Mouse (Mus musculus) layer of hippocampus, adult 2 months (tissue): ENCODE measurements around the gene Nsun2. TPM values are rescaled to one million over a fixed set of nuclear protein-coding genes. Genes with fewer than 3 reads are reported as not detected.
"Not testable (repeated sequence)": the region's sequence is repeated elsewhere in the genome, so short reads cannot be mapped to it uniquely, and the experiment has no call there.

Experiments used
- DNase-seq, 2 experiments: peaks; one replicate each; pipeline ENCODE4 v3.0.0; 2022; ENCODE audit warnings: low spot score in 2 of 2
- H3K27ac ChIP-seq: fragments of 200-600 bp; 2 replicates; pipeline ENCODE4 v1.8.1; 2022
- H3K4me3 ChIP-seq: fragments of 200-600 bp; 2 replicates; pipeline ENCODE4 v1.8.1; 2022; ENCODE audit warnings: mild to moderate bottlenecking
- CTCF ChIP-seq: fragments of 200-600 bp; conservative IDR thresholded peaks from 2 replicates; pipeline ENCODE4 v1.8.1; 2022; ENCODE audit warnings: antibody characterized with exemption, mild to moderate bottlenecking, moderate library complexity
- total RNA-seq, 2 experiments: library from RNA; stranded (reverse); gene quantifications; 2 replicates each; pipeline ENCODE4 v1.2.3; 2021

Nsun2 gene
- total RNA-seq, 2 experiments from 2014 or later: 99.2 to 99.8 TPM

GRCm38 (mm10) chr13:69612175-69612544 is 78.6 kb downstream of the Nsun2 start:
- H3K27ac ChIP-seq: peak overlapping the region; percentile 99
- TF ChIP-seq CTCF: no peak
- H3K4me3 ChIP-seq: peak overlapping the region; percentile 97
- DNase-seq: no peak

- Histone ChIP-seq H3K4me3 (no peak overlapping the region), H3K27ac (no peak overlapping the region)
- no peak for DNase-seq
- TF ChIP-seq CTCF: no peak
These were observed 83.2 kb downstream of the Nsun2 start for GRCm38 (mm10) chr13:69616716-69617115.

DNA sequence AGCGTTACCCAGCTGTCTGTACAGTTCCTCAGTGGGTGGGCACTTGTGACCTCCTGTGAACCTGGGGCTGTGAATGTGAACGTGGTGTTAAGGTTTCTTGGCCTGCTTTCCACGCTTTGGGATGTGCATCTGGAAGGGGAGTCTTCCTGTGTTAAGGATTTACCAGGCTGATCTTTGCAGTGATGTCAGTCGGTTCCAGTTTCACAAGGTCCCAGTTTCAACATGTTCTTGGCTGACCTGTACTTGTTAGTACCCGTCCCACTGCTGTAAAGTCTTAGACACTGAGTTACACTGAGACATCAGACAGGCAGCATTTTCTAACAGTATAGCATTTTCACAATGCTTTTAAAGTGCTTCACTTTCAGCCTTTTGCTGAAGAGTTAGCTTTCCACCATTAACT is 90.3 kb downstream of the Nsun2 start:
- peak overlapping the region; percentile 75; the same call in 1 of the 2 replicates for H3K27ac ChIP-seq
- no peak for DNase-seq
- TF ChIP-seq CTCF: no peak
- H3K4me3 ChIP-seq: no peak overlapping the region

DNA sequence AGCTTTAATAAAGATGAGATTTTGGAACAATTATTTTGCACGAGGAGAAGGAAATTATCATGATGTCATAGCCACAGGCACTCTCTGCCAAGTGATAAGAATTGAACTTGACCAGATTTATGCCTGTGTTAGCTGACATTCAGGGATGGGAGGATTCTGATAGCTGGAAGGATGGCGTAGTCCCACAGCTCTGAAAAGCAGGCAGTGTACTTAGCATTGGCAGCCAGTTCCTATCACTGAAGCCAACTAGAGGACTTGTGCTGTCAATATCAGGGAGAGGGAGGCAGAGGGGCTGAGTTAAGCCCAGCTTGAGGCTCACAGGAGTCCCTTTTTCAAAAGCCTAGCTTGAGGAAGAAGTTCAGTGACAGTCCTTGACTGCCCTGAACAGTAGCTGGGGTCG is 91.0 kb downstream of the Nsun2 start:
- Histone ChIP-seq H3K27ac (peak overlapping the region; percentile 75; the same call in 1 of the 2 replicates), H3K4me3 (no peak overlapping the region)
- peak; percentile 33 to 49 for DNase-seq
- TF ChIP-seq CTCF: no peak

GRCm38 (mm10) chr13:69627941-69628340 is 94.4 kb downstream of the Nsun2 start:
- Histone ChIP-seq H3K4me3 (no peak overlapping the region), H3K27ac (no peak overlapping the region)
- TF ChIP-seq CTCF: no peak
- no peak for DNase-seq

DNA sequence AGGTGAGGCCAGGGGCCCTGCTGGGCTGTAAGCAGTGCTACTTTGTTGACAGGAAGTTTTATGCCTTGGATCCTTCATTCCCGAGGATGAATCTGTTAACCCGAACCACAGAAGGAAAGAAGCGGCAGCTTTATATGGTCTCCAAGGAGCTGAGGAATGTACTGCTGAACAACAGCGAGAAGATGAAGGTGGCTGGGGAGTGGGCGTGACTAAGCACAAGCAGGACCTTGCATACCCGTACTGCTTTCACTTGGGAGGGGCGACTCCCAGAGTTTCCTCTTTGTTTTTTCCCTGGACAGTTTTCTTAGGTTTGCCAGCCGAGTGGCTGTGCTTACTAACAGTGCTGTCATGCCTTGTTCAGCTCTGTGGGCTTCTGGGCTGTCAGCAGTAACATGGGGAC is 97.0 kb downstream of the Nsun2 start:
- no peak overlapping the region for H3K27ac ChIP-seq
- no peak for TF ChIP-seq CTCF
- no peak overlapping the region for H3K4me3 ChIP-seq
- DNase-seq: no peak

DNA sequence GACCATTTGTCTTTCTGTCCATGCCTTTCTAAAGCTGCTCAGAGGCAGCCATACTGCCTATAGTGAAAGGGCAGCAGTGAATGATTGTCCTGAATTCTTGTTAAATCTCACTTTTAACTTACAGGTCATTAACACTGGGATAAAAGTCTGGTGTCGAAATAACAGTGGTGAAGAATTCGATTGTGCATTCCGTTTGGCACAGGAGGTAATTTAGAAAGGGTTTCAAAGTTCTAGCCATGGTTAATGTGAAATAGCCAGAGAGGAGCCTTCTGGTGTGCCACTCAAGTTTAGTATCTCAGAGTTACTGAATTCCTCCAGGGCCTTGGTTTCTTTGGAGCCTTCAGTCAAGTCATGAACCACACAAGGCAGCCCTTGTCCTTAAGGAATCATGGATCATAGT is 97.6 kb downstream of the Nsun2 start:
- no peak for DNase-seq
- H3K4me3 ChIP-seq: no peak overlapping the region
- TF ChIP-seq CTCF: no peak
- no peak overlapping the region for H3K27ac ChIP-seq

- DNase-seq: no peak
- Histone ChIP-seq H3K27ac (no peak overlapping the region), H3K4me3 (no peak overlapping the region)
- TF ChIP-seq CTCF: no peak
These were observed 98.1 kb downstream of the Nsun2 start for GRCm38 (mm10) chr13:69631659-69632058.

DNA sequence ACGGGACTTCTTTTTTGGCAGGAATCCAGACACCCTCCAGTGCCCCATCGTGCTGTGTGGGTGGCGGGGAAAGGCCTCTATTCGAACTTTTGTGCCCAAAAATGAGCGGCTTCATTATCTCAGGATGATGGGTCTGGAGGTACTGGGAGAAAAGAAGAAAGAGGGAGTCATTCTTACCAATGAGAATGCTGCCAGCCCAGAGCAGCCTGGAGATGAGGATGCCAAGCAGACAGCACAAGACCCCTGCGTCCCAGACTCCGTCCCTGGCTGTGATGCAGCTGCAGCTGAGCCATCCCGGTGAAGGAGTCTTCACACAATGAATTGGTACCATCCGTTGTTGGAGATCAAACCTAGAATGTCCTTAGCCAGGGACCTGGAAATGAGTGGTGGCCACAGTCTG is 100.0 kb downstream of the Nsun2 start:
- H3K27ac ChIP-seq: no peak overlapping the region
- TF ChIP-seq CTCF: no peak
- no peak for DNase-seq
- no peak overlapping the region for H3K4me3 ChIP-seq

DNA sequence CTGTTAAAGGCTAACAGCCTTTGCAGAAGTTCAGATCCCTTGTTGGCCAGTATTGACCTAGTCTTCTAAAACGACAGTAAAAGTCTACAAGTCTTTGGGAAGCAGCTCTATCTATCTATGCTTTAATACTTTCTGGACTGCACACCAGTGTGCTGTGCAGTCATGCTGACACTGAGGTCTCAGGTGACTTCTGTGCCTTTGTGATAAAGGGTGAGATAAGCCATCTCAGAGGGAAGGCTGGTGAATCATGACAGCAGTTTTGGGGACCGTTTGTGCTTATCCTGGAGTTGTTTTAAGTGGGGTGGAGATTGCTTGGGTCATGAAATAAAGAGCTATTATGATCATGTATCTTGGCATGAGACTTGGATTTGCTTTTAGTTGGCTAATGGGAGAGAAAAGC is 100.4 kb downstream of the Nsun2 start:
- no peak for TF ChIP-seq CTCF
- no peak for DNase-seq
- Histone ChIP-seq H3K27ac (no peak overlapping the region), H3K4me3 (no peak overlapping the region)

DNA sequence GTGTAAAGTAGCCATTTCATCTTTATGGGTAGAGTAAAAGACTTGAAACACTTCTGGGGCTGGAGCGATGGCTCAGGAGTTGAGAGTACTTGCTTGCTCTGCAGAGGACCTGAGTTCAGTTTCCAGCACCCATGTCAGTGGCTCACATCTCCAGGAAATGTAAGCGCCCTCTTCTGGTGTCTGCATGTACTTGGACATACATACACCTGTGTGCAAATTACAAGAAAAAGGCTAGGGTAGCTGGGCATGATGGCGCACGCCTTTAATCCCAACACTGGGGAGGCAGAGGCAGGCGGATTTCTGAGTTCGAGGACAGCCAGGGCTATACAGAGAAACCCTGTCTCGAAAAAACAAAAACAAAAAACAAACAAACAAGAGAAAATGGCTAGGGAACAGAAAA is 102.3 kb downstream of the Nsun2 start:
- H3K4me3 ChIP-seq, H3K27ac ChIP-seq, DNase-seq: not testable (repeated sequence)

DNA sequence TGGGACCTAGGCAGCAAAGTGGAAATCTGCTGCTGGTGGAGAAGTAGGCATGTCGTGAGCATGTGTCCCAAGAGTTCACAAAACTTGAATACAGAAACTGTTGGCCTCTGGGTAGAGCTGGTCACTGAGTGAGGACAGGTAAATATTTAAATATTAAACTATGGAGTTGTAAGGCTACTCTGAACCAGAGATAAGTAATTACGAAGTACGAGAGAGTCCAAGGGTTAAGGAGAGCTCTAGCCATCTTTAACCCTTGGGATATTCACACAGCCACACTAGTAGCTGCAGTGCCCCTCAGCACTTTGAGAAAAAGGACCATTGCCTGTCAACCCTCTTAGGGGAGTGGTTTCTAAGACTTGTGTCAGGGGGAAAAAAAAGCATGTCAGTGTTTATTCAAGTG is 102.8 kb downstream of the Nsun2 start:
- no peak for DNase-seq
- Histone ChIP-seq H3K27ac (no peak overlapping the region), H3K4me3 (no peak overlapping the region)
- TF ChIP-seq CTCF: no peak

DNA sequence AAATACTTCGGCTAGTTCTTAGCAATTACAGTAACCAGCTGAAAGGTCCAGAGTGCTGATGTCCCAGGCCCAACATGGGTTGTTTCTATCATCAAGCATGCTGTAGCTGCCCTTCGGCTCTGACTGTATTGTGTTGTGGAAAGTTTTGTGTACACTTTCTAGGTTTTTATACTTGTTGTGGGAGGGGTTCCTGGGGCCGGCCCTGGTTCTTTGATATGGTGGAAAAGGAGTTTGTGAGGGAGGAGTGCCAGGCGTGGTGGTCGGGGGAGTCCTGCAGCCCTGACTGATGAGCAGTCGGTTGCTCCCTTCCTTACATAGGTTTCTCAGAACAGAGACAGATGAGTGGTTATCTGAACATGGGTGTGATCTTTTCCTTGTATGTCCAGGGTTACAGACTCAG is 103.3 kb downstream of the Nsun2 start:
- no peak for DNase-seq
- H3K4me3 ChIP-seq: no peak overlapping the region

GRCm38 (mm10) chr13:69637657-69638056 is 104.1 kb downstream of the Nsun2 start:
- no peak overlapping the region for H3K27ac ChIP-seq
- no peak for TF ChIP-seq CTCF
- H3K4me3 ChIP-seq: no peak overlapping the region
- no peak for DNase-seq

More for the DNA sequence above, 103.3 kb downstream of the Nsun2 start:
- TF ChIP-seq CTCF: no peak
- H3K27ac ChIP-seq: no peak overlapping the region

DNA sequence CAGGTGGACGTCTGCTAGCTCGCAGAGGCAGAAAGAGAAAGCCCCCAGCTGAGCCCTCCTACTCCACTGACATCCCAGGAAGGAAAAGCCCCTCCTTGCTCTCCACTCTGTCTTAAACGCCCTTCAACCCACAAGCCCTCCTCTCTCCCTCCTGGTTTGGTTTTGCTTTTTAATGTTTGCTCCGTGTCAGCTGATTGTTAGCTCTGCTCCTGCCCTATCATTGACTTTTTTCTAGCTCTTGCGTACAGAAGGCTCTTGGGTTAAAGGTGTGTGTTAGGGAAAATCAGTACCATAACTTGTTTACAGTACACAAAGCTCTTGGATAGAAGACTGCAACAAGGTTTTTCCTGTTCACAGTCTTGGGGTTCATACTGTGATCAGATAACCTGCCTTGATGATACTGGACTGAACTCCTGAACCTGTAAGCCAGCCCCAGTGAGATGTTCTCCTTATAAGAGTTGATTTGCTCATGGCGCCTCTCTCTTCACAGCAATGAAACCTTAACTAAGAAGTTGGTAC is 104.6 kb downstream of the Nsun2 start:
- no peak for DNase-seq
- no peak for TF ChIP-seq CTCF
- H3K4me3 ChIP-seq: no peak overlapping the region
- no peak overlapping the region for H3K27ac ChIP-seq
